Mouse (Mus musculus) forebrain, embryonic 13.5 days (tissue): ENCODE measurements around the gene Gpc6. TPM values are rescaled to one million over a fixed set of nuclear protein-coding genes. Genes with fewer than 3 reads are reported as not detected.

ENCODE experiments used
- ATAC-seq: fragments of 200-750 bp; cut with Nextera tagmentation; 2 replicates; pipeline ENCODE4 v1.8.0; 2017
- H3K27ac ChIP-seq: fragments of 300-500 bp; sonication (generic); 2 replicates; pipeline ENCODE4 v1.5.1; 2015; ENCODE audit warnings: inconsistent platforms, mild to moderate bottlenecking, moderate library complexity
- H3K27me3 ChIP-seq: fragments of 300-500 bp; sonication (generic); 2 replicates; pipeline ENCODE4 v1.6.1; 2015; ENCODE audit warnings: mild to moderate bottlenecking, inconsistent platforms
- H3K36me3 ChIP-seq: fragments of 300-500 bp; sonication (generic); 2 replicates; pipeline ENCODE4 v1.6.1; 2015; ENCODE audit warnings: mild to moderate bottlenecking, inconsistent platforms; ENCODE audit not compliant: poor library complexity, severe bottlenecking
- H3K4me1 ChIP-seq: fragments of 300-500 bp; sonication (generic); 2 replicates; pipeline ENCODE4 v1.6.1; 2015; ENCODE audit warnings: inconsistent platforms
- H3K4me2 ChIP-seq: fragments of 300-500 bp; sonication (generic); 2 replicates; pipeline ENCODE4 v1.6.1; 2015; ENCODE audit warnings: inconsistent platforms, mild to moderate bottlenecking, moderate library complexity
- H3K4me3 ChIP-seq: fragments of 300-500 bp; sonication (generic); 2 replicates; pipeline ENCODE4 v1.5.1; 2015; ENCODE audit warnings: mild to moderate bottlenecking, inconsistent platforms
- H3K9ac ChIP-seq: fragments of 300-500 bp; sonication (generic); 2 replicates; pipeline ENCODE4 v1.6.1; 2015; ENCODE audit warnings: mild to moderate bottlenecking, inconsistent platforms
- H3K9me3 ChIP-seq: fragments of 300-500 bp; sonication (generic); replicated peaks from 2 replicates; pipeline ENCODE4 v1.6.1; 2016; ENCODE audit warnings: inconsistent platforms
- WGBS: fragments of 180-500 bp; shearing (Covaris S2); methylation state at CpG from one replicate; pipeline ENCODE4 v1.1.7; 2015; 5-methylcytosine and 5-hydroxymethylcytosine counted together
- polyA plus RNA-seq: library from polyadenylated mRNA; unstranded; fragments of >200 nt; fragmentation: Nextera tagmentation; extraction: Ambion mirVana; gene quantifications from 2 replicates; pipeline ENCODE4 v1.2.1, GENCODE M21; 2015

The Gpc6 gene
- polyA plus RNA-seq, 1 experiment from 2014 or later: 20.0 TPM

GRCm38 (mm10) chr14:116928796-116929529 lies 3.8 kb downstream of the Gpc6 start:
- H3K4me3 ChIP-seq: peak overlapping the region; percentile 77
- WGBS: 40% methylated on average over 7 of the region's 7 CpGs

DNA sequence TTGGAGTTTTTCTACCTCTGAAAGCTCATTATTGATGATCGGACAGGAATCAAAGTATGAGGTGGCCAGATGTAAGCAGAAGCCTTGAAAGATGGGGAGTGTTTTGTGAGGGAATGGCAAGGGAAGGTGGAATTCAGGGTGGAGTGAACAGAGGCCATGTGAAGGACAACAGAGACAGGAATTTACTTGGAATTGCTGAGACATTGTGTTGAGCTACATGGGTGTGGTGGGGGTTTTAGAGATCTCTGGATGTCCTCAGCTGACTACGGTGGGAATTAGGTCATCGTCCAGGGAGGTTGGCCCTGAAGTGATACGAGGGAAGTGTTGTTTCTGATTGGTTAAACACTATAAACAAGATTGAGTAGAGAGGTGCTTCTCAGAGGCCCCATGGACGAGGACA lies 8.7 kb downstream of the Gpc6 start:
- 82% methylated on average over 5 of the region's 5 CpGs for WGBS
- Histone ChIP-seq H3K4me2 (no peak overlapping the region), H3K9me3 (no peaks in the 10 kb centered on the region), H3K27me3 (no peaks in the 10 kb centered on the region), H3K36me3 (no peaks in the 10 kb centered on the region), H3K9ac (no peak overlapping the region), H3K27ac (no peak overlapping the region), H3K4me1 (peaks cover 6% of the 10 kb centered on the region), H3K4me3 (no peak overlapping the region)
- ATAC-seq: no peak

More at GRCm38 (mm10) chr14:116928796-116929529, 3.8 kb downstream of the Gpc6 start:
- H3K9me3 ChIP-seq: no peaks in the 10 kb centered on the region
- no peak overlapping the region for H3K9ac ChIP-seq
- H3K4me2 ChIP-seq: peak overlapping the region; percentile 72
- H3K4me1 ChIP-seq: peaks cover 27% of the 10 kb centered on the region
- ATAC-seq: no peak
- no peaks in the 10 kb centered on the region for H3K27me3 ChIP-seq
- H3K36me3 ChIP-seq: no peaks in the 10 kb centered on the region
- H3K27ac ChIP-seq: no peak overlapping the region

DNA sequence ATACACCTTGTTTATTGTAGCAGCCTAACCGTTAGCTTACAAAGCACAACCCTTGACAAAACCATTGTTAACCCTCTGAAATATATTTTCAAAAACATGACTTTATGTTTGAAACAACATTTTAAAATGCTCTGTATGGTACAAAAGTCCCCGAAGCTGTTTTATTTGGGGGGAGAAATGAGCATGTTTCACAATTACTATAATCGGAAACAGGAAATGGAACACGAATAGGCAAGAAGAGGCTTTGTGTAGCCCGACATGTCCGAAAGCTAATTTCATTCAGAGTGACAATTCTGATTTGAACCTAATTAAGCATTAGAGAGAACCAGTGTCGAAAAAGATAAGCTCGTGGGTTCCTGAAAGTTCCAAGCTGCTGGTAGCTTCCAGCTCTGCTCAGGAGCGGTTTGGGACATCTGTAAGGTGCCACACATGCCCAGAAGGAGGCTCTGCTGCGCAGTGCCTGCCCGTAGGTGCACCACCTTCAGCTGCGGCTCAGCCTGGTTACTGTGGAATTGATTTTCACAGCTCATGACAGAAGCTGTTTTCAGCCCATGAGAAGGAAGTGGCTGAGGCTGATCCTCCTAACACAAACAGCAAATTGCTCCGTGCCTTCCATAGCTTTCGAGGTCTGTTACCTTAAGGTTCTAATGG lies 12.9 kb downstream of the Gpc6 start:
- H3K36me3 ChIP-seq: no peaks in the 10 kb centered on the region
- no peak overlapping the region for H3K27ac ChIP-seq
- H3K4me3 ChIP-seq: no peak overlapping the region
- no peak overlapping the region for H3K9ac ChIP-seq
- no peak overlapping the region for H3K4me2 ChIP-seq
- 63% methylated on average over 14 of the region's 14 CpGs for WGBS
- peak; percentile 57; the same call in 1 of the 2 replicates for ATAC-seq
- H3K9me3 ChIP-seq: no peaks in the 10 kb centered on the region
- H3K4me1 ChIP-seq: no peaks in the 10 kb centered on the region
- no peaks in the 10 kb centered on the region for H3K27me3 ChIP-seq

DNA sequence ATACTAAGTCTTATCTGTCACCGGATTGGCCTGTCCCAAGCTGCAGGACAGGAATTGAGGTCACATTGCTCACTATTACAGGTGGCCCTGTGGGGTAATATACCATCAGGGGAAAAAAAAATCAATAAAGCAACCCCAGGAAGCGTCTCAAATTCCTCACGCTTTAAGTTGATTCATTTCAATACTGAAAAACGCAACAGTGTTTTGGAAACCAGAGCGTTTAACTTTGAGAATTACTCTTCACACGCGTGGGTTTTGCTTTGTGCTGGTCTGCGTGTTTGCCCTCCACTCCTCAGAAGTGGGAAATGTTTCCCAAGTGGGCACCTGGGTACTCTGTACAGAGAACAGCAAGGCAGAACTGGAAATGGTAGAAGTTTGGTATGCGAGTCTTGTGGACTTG lies 13.6 kb downstream of the Gpc6 start:
- no peaks in the 10 kb centered on the region for H3K9me3 ChIP-seq
- no peaks in the 10 kb centered on the region for H3K4me1 ChIP-seq
- ATAC-seq: no peak
- H3K27ac ChIP-seq: no peak overlapping the region
- H3K36me3 ChIP-seq: no peaks in the 10 kb centered on the region
- no peak overlapping the region for H3K4me2 ChIP-seq
- WGBS: 93% methylated on average over 9 of the region's 9 CpGs
- H3K27me3 ChIP-seq: no peaks in the 10 kb centered on the region
- H3K4me3 ChIP-seq: no peak overlapping the region
- H3K9ac ChIP-seq: no peak overlapping the region

- 96% methylated on average over 1 of the region's 1 CpGs for WGBS
- Histone ChIP-seq H3K4me1 (no peaks in the 10 kb centered on the region), H3K27me3 (no peaks in the 10 kb centered on the region), H3K4me2 (no peak overlapping the region), H3K9me3 (peaks cover 3% of the 10 kb centered on the region; the same call in 1 of the 2 replicates), H3K27ac (no peak overlapping the region), H3K9ac (no peak overlapping the region), H3K36me3 (0 out of 2 replicates have a peak, but pooled peaks cover 2% of the 10 kb centered on the region), H3K4me3 (no peak overlapping the region)
- ATAC-seq: no peak
Observed at GRCm38 (mm10) chr14:116939561-116939960, 14.4 kb downstream of the Gpc6 start.

DNA sequence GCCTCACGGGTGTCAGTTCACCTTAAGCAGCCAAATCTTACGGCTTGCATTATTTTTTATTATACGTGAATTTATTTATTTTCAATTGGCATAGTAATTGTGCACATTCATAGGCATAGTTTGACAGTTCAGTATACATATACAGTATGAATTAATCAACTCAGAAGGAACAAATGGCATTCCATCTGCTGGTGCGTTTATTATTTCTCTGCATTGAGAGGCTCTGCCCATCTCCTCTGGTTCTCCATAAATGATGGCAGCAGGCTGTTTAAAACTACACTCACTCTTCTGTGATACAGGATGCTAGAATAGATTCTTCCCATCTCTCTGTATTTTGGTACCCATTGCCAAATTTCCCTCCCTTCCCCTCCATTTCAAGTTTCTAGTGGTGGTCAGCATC lies 16.7 kb downstream of the Gpc6 start:
- ATAC-seq: peak; percentile 58; the same call in 1 of the 2 replicates

DNA sequence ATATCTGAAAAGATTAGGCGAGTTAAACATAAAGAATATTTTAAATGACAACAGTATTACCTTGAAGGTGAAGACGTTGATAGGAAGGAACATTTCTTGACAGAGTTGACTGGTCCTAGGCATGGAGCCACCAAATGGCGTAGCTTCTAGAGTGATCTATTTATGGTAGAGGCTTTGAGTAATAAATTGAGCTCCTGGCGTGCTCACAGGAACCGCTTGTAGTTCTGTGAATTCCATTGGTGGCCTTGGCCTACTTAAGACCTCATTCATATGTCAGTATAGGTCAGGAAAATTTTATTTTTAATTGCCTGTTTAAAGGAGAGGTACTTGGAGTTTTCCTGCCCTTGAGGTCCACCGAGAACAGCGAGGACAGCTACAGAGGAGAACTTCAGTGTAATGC lies 18.6 kb downstream of the Gpc6 start:
- Histone ChIP-seq H3K27me3 (no peaks in the 10 kb centered on the region), H3K4me2 (no peak overlapping the region), H3K36me3 (peaks cover 7% of the 10 kb centered on the region; the same call in 1 of the 2 replicates), H3K27ac (no peak overlapping the region), H3K4me3 (no peak overlapping the region), H3K9me3 (peaks cover 3% of the 10 kb centered on the region; the same call in 1 of the 2 replicates), H3K4me1 (no peaks in the 10 kb centered on the region), H3K9ac (no peak overlapping the region)
- WGBS: 95% methylated on average over 7 of the region's 7 CpGs
- no peak for ATAC-seq

More for the DNA sequence above, 16.7 kb downstream of the Gpc6 start:
- H3K4me1 ChIP-seq: no peaks in the 10 kb centered on the region
- H3K27me3 ChIP-seq: no peaks in the 10 kb centered on the region
- 0 out of 2 replicates have a peak, but pooled peaks cover 2% of the 10 kb centered on the region for H3K36me3 ChIP-seq
- H3K9me3 ChIP-seq: peaks cover 3% of the 10 kb centered on the region; the same call in 1 of the 2 replicates
- WGBS: 85% methylated on average over 4 of the region's 4 CpGs
- H3K4me3 ChIP-seq: no peak overlapping the region
- H3K9ac ChIP-seq: no peak overlapping the region
- H3K4me2 ChIP-seq: no peak overlapping the region
- no peak overlapping the region for H3K27ac ChIP-seq

DNA sequence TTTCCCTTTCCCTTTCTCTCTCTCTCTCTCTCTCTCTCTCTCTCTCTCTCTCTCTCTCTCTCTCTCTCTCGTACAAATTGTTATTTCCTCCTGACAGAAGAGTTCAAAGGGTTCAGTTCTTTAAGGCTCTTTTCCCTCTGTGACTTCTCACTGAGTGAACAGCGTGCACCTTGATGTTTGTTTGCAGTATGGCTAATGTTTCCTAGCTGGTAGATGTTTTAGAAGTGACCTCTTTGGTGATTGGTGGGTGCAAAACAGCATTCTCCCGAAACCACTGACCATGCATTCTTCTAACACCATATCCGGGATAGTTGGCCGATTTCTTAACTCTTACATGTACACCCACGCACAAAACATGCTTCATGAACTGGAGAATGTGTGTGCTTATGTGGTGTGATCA lies 20.9 kb downstream of the Gpc6 start:
- H3K4me2 ChIP-seq: no peak overlapping the region
- H3K27me3 ChIP-seq: no peaks in the 10 kb centered on the region
- H3K9me3 ChIP-seq: peaks cover 3% of the 10 kb centered on the region; the same call in 1 of the 2 replicates
- ATAC-seq: no peak
- WGBS: 94% methylated on average over 6 of the region's 6 CpGs
- H3K36me3 ChIP-seq: peaks cover 15% of the 10 kb centered on the region; the same call in 1 of the 2 replicates
- H3K9ac ChIP-seq: no peak overlapping the region
- no peak overlapping the region for H3K27ac ChIP-seq
- no peak overlapping the region for H3K4me3 ChIP-seq
- no peaks in the 10 kb centered on the region for H3K4me1 ChIP-seq

GRCm38 (mm10) chr14:116947461-116947860 lies 22.3 kb downstream of the Gpc6 start:
- H3K36me3 ChIP-seq: peaks cover 19% of the 10 kb centered on the region
- H3K27me3 ChIP-seq: no peaks in the 10 kb centered on the region
- ATAC-seq: no peak
- H3K4me2 ChIP-seq: no peak overlapping the region
- peaks cover 5% of the 10 kb centered on the region; the same call in 1 of the 2 replicates for H3K9me3 ChIP-seq
- H3K27ac ChIP-seq: no peak overlapping the region
- WGBS: 94% methylated on average over 6 of the region's 6 CpGs
- H3K9ac ChIP-seq: no peak overlapping the region
- no peak overlapping the region for H3K4me3 ChIP-seq
- no peaks in the 10 kb centered on the region for H3K4me1 ChIP-seq

GRCm38 (mm10) chr14:116947939-116948591 lies 22.9 kb downstream of the Gpc6 start:
- peaks cover 5% of the 10 kb centered on the region; the same call in 1 of the 2 replicates for H3K9me3 ChIP-seq
- no peak for ATAC-seq
- no peak overlapping the region for H3K4me2 ChIP-seq
- peaks cover 19% of the 10 kb centered on the region for H3K36me3 ChIP-seq
- no peak overlapping the region for H3K27ac ChIP-seq
- no peaks in the 10 kb centered on the region for H3K4me1 ChIP-seq
- no peak overlapping the region for H3K9ac ChIP-seq
- 89% methylated on average over 5 of the region's 5 CpGs for WGBS
- no peak overlapping the region for H3K4me3 ChIP-seq
- no peaks in the 10 kb centered on the region for H3K27me3 ChIP-seq

DNA sequence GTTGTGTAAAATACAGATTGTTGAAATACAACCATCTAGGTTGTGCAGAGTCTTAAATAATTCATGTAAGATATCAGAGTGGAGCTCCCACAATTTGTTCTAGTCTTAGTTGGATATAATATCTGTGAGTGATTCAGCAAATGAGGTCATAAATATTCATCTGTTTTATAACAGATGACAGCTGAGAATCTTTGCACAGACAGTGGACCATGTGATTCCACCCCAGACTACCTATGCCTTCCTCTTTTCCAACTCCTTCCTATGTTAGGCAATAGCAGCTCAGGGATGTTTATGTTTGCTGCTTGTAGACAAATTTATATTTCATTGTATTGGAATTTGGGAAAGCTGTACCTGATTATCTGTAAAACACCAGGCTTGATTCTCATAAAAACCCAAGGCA lies 32.0 kb downstream of the Gpc6 start:
- no peak overlapping the region for H3K4me2 ChIP-seq
- no peak overlapping the region for H3K4me3 ChIP-seq
- no peaks in the 10 kb centered on the region for H3K27me3 ChIP-seq
- no peak overlapping the region for H3K27ac ChIP-seq
- H3K36me3 ChIP-seq: peaks cover 4% of the 10 kb centered on the region; the same call in 1 of the 2 replicates
- peak; percentile 55; the same call in 1 of the 2 replicates for ATAC-seq
- H3K9me3 ChIP-seq: peaks cover 3% of the 10 kb centered on the region; the same call in 1 of the 2 replicates
- no peaks in the 10 kb centered on the region for H3K4me1 ChIP-seq
- H3K9ac ChIP-seq: no peak overlapping the region

- no peaks in the 10 kb centered on the region for H3K27me3 ChIP-seq
- H3K36me3 ChIP-seq: no peaks in the 10 kb centered on the region
- H3K4me2 ChIP-seq: no peak overlapping the region
- H3K4me1 ChIP-seq: 0 out of 2 replicates have a peak, but pooled peaks cover 3% of the 10 kb centered on the region
- no peak overlapping the region for H3K27ac ChIP-seq
- WGBS: 74% methylated on average over 6 of the region's 6 CpGs
- H3K4me3 ChIP-seq: no peak overlapping the region
- no peak for ATAC-seq
- H3K9ac ChIP-seq: no peak overlapping the region
- no peaks in the 10 kb centered on the region for H3K9me3 ChIP-seq
Observed at GRCm38 (mm10) chr14:116964837-116965236, 39.7 kb downstream of the Gpc6 start.
